Mouse (Mus musculus): ENCODE data around the gene Art5. TPM values are rescaled to one million over a fixed set of nuclear protein-coding genes. Genes with fewer than 3 reads are reported as not detected.

Art5 gene
- total RNA-seq (2021): not detected
- long read RNA-seq, experiment 1: 0 reads
- long read RNA-seq, experiment 2: 0 reads

DNA sequence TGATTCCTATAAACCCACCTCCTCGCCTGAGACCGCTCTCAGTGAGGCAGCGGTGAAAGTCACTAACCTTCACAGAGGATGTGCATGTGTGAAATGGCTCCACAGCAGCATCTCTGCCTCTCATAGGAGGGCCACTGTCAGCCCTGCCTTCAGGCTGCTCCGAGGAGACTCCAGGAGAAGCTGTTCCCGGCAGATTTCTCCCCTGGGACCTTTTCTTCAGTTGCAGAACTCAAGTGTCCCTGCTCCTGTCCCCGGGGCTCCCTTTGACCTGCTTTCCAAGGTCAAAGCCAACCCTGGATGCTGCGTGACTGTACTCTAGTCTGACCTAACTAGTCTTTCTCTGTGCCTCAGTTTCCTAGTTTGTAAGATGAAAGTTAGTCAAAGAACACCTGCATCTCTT lies at the start of gene Art5:
Gene Art5, minus strand, starts transcription at position 319 of the 400 bp plus-strand sequence.
- no peak for DNase-seq (ENCODE audit: low spot score in 2 of 2)

DNA sequence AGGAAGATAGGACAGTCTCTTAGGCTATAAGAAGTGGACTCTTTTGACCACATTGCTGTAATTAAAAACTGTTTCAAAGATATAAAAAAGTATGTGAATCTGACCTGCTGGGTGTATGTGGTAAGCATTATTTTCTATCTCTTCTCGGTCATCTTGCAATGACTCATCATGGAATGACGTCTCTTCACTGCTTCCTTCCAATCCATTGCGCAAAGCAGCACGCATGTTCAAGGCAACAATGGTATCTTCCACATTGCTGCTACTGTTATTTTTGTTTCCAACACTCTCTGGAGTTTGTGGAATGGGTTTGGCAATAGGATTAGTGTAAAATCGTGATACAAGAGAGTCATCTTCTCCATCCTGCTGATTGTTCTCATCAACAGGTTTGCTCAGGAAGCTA lies 44.4 kb upstream of the Art5 start:
- DNase-seq (ENCODE audit: low spot score in 2 of 2): no peak

DNA sequence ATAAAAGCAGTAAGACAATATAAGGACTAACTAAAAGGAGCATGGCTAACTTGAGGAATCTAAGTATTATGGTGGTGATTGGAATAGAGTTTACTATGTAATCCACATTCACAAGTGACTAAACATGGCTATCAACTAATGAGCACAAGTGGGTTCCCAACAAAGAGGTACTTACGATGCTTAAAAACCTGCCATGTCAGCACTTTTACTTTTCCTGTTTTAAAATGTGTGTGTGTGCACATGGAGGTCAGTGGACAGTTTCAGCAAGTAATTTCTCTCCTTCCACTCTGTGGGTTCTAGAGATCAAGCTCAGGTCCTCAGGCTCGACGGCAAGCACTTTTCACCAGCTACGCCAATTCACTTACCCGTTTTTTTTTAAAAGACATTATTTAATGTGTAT lies 28.6 kb upstream of the Art5 start:
- DNase-seq (ENCODE audit: low spot score in 2 of 2): no peak

DNA sequence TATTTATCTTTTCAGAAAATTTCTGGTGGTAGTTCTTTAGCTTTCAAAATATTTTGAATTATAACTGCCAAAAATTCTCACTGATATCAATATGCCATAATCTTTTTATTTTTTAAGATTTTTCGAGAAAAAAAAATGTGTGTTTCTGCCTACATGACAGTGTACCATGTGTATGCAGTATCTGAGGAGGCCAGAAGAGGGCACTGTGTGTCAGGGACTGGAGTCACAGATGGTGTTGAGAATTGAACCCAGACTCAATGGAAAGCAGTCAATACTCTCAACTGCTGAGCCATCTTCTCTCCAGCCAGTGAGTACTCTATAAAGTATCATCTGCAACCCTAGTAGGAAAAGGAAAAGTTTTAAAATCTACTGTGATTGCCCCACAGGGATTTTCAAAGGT lies 28.2 kb upstream of the Art5 start:
- peak in 1 of 2 experiments; percentile 12 for DNase-seq (ENCODE audit: low spot score in 2 of 2)

DNA sequence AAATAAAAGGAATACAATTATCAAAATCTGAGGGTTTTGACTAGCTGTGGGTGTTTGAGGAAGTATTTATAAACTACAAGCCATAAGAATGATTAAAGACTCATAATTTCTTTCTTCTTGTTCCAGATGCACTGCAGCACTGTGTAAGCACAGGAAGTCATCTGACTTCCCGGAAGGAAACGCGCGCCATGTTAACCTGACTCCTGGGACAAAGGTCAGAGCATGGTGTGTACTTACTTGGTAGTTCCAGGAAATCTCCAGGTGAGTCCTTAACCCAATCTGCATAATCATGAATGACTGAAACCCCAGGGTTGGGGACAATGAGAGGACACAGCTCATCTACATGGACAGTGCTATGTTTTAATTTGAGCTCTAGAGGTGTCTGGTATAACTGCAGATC lies 23.1 kb upstream of the Art5 start:
- DNase-seq (ENCODE audit: low spot score in 2 of 2): no peak

DNA sequence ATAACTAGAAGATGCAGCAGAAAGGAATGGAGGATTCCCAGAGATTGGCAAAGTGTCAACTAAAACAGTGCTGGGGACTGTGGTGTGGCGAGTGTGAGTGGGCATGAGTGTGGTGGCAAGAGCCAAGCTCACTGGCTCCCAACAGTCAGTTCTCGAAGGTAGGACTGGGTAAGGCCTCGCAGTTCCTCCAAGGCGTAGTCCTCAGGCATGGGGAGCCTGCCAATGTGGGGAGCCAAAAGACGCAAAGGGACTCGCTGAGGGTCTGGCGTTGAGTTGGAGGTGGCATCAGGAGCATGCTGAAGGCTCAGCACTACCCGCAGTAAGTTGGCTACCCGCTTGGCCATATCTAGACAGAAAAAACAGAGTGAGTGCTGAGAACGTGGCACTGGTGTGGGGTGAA lies 11.0 kb upstream of the Art5 start:
- no peak for DNase-seq (ENCODE audit: low spot score in 2 of 2)

DNA sequence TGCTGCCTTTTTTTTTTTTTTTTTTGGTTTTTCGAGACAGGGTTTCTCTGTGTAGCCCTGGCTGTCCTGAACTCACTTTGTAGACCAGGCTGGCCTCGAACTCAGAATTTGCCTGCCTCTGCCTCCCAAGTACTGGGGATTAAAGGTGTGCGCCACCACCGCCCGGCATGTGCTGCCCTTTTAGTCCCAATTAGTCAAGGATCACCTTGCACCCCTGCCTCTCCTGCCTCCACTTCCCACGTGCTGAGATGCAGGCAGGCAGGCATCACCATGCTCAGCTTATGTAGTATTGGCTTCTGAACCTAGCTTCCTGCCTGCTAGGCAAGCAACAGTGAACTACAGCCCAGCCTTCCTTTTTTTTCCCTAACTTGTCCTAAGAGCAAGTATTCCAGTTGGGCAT lies 8.1 kb upstream of the Art5 start:
- no peak for DNase-seq (ENCODE audit: low spot score in 2 of 2)

DNA sequence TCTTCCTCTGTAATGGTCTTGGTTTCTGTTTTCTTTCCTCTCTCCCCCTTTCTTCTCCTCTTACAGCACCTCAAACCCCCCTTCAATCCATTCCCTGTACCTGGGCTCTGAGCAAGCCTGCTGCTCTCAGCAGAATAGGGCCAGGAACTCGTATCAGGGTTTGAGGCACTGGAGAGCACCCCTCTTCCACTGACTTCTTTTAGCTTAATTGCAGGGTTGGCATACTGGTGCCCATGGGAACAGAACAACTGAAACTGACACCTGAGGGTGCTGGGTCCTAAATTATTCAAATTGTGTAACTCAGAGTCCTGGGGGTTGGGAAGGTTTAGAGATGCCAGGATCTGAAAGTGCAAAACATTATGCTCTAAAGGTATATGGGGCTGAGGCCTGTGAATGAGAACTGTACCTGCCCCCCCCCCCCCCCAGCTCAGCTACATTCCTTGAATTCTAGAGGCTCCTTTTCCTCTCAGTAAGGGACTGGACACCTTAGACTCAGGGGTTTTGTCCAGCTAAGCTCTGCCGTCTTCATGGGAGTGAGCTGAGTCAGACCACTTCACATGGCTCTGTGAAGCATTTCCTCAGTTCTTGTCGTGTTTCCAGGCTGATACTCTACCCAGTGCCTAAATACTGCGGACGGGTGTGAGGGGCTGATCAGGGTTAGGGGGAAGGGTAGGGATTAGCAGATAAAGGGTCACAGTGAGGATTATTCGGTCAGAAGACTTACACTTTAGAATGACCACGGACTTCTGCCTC lies 7.5 kb upstream of the Art5 start, which contains the start of gene Chrna10:
Gene Chrna10, minus strand, starts transcription at position 250 of the 753 bp plus-strand sequence.
- no peak for DNase-seq (ENCODE audit: low spot score in 2 of 2)

DNA sequence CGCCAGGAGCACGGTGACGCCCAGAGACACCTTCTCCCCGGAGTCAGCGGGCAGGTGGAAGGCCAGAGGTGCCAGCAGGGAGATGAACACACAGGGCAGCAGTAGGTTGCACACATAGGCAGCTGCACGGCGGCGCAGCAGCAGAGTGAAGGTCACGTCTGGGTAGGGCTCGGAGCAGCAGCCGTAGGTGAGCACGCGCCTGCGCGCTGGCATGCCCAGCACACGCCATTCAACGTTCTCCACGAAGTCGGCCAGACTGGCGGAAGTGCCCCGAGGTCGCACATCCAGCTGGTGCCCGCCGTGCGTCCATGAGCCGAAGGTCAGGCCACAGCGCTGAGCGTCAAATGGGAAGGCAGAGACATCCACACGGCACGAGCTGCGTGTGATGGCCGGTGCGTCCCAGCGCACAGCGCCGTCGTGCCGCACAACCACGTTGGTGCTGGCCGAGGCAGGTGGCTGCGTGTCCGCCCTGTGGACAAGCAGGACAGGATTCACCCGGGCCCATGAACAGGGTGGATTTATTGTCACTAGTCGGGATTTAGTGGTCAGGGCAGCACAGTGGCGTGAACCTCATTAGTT lies 4.0 kb upstream of the Art5 start:
- DNase-seq (ENCODE audit: low spot score in 2 of 2): no peak

DNA sequence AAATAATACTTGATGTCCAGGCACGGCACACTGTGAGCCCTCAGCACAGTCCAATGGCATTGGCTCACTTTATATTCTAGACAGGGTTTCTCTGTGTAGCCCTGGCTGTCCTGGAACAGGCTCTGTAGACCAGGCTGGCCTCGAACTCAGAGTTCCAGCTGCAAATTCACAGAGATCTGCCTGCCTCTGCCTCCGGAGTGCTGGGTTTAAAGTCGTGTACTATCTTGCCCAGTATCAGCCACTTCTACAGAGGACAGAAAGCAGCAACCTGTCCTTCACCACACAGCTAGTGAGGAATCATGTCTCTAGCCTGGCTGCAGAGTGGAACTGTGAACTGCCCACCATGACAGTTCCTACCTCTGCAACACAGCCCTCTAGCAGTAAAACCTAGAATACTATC lies 457 bp upstream of the Art5 start:
- no peak for DNase-seq (ENCODE audit: low spot score in 2 of 2)

DNA sequence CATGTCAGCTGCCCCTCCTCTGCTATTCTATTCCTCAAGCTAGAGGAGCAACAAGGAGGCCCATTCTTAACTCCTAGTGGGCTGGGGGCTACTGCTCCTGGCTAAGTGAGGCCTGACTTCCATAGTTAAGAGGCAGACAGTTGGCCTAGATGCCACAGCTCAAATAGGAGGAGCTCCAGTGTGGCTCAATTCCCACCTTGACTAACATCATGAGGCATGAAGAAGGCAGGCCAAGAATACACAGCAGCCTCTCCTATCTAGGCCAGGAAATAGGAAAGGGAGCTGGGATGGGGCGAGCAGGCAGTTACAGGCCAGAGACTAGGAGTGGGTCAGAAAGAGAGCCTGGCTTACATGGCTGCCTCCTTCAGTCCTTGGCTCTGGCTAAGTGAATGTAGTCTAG lies 1.1 kb downstream of the Art5 start:
- DNase-seq (ENCODE audit: low spot score in 2 of 2): no peak

DNA sequence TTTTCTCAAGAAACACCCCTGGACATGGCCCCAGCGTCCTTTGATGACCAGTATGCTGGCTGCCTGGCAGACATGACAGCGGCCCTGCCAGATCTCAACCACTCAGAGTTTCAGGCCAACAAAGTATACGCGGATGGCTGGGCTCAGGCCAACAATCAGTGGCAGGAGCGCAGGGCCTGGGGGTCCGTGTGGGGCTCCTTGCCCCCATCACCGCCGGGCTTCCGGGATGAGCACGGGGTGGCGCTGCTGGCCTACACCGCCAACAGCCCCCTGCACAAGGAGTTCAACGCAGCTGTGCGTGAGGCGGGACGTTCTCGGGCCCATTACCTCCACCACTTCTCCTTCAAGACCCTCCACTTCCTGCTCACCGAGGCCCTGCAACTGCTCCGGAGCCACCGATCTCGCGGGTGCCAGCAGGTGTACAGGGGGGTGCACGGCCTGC lies 2.6 kb downstream of the Art5 start:
- DNase-seq (ENCODE audit: low spot score in 2 of 2): no peak

DNA sequence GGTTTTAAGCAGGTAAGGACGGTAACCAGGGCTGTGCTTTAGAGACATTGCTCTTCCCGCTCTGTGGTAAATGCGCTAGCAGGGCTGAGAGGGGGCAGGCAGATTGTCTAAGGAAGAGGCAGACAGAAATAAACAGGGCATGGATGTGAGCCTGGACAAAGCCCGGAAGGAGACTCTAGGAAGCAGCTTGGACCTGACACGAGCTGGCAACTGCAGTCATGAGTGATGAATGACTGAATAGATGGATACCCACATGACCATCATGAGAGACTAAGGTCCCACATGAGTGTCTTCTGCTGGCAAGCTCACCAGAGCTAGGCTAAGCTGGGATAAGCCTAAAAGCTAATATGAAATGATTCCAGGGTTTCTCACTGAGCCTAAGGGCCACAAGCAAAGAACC lies 5.2 kb downstream of the Art5 start:
- no peak for DNase-seq (ENCODE audit: low spot score in 2 of 2)

DNA sequence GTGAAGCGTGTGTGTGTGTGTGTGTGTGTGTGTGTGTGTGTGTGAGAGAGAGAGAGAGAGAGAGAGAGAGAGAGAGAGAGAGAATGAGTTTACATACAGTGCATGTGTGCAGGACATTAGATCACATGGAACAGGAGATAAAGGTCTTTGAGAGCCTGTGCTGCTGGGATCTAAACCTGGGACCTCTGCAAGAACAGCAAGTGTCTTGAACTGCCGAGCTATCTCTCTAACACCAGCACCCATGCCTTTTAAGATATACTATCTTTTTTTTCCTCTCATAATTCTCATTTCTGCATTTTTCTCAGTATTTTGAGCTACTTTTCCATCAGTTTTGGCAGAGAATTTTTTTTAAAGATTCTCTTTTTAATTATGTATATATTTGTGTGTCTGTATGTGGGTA lies 5.7 kb downstream of the Art5 start:
- no peak for DNase-seq (ENCODE audit: low spot score in 2 of 2)

DNA sequence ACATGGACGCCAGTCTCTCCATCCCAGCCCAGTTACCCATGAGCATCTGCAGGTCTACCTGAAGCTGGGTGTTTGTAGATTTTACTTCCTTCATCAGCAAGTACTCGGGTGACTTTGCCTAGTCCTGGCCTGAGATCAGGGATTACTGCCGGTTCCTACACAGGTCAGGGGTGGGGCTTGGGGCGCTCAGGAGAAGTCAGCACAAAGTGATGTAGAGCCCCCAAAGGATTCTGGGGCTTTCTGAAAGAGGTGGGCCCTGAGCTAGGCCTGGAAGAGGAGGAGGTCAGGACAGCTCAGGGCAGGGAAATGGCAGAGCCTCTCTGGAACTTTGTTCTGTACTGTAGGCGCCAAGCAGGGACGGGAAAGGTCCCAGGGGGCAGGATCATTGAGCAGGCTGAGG lies 6.6 kb downstream of the Art5 start:
- DNase-seq (ENCODE audit: low spot score in 2 of 2): no peak

DNA sequence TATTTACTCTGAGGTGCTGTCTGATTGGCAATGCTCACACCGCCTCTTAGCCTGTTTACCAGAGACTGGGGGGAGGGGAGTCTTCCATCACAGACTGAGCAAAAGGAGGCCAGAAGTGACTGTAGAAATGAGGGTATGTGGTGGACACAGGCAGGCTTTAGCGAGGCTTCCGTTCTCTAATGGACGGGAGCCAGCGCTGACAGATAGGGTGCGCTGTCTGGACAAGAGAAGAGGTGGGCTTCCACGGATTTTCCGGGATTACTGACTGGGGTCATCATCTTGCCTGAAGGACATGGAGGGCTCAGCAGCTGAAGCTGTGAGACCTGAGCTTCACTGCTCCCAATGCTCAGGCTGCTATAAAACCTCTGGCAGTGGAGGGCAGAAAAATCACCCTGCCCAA lies 7.0 kb downstream of the Art5 start:
- no peak for DNase-seq (ENCODE audit: low spot score in 2 of 2)

DNA sequence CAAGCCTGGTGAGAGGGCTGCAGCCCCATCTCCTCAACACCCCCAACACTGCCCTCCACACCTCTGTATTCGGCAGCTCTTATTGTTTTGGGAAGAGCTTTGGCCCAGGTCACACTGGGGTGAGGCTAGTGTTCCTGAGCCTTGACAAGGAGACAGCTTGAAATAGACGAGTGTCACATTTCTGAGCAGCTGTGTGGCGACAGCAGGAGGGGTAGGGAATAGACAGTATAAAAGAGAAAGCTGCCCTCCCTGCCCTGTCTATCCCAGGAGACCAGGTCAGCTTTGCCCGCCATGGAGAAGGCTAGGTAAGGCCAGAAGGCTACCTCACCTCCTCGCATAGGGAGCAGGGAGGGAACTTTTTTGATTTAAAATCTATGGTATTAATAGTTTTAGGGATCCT lies 7.8 kb downstream of the Art5 start, which contains the start of gene Art1:
Gene Art1, plus strand, starts transcription at position 257 of the 400 bp plus-strand sequence.
- DNase-seq (ENCODE audit: low spot score in 2 of 2): no peak

DNA sequence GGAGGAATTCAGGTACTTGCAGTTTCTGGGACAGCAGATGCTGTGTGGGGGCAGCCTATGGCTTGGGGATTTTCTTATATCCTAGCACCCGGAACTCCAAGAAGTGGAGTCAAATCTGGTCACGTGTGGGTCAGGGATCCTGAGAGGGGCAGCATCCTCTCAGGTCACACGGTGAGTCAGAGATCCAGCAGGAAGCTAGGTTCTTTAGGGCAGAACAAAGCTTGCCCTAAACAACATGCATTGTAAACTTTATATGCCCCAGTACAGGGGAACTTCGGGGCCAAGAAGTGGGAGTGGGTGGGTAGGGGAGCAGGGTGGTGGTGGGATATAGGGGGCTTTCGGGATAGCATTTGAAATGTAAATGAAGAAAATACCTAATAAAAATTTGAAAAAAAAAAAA lies 8.4 kb downstream of the Art5 start:
- no peak for DNase-seq (ENCODE audit: low spot score in 2 of 2)

DNA sequence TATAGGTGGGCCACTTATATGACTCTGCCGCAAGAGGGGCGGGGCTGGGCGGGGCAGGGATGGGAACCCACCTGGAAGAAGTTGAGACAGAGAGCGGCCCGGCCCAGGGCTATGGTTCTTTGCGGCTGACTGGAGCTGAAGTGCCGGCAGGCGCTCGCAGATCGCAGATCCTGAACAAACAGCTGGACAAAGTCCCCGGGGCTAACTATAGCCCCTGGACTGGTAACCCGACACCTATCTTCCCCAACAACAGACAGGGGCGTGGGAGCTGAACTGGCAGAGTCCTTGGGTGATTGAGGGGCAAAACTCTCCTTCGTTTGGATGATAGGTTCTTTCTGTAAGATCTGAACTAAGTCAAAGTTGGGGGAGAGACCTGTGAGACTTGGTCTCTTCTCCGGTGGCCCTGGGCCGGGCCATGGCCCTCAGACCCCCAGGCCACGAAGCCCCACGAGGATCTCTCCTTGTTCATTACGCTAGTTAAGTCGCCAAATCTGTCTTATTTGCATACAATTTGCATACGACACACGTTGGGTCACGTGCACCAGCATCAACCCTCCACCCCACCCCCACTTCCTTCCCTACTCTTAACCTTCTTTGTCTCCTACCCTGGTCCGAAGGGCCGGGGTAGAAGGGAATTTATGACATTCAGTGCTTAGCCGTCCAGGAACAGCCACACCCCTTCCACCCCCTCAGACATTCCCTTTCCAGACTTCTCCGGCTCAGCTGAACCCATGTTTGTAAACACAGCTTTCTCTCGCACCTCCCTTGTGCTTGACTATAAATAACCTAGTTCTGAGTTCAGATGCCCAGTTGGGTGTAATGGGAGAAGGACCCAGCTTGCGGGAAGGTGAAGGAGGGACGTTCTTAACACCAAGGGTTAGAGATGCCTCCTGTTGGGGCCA lies 9.3 kb downstream of the Art5 start:
- no peak for DNase-seq (ENCODE audit: low spot score in 2 of 2)

DNA sequence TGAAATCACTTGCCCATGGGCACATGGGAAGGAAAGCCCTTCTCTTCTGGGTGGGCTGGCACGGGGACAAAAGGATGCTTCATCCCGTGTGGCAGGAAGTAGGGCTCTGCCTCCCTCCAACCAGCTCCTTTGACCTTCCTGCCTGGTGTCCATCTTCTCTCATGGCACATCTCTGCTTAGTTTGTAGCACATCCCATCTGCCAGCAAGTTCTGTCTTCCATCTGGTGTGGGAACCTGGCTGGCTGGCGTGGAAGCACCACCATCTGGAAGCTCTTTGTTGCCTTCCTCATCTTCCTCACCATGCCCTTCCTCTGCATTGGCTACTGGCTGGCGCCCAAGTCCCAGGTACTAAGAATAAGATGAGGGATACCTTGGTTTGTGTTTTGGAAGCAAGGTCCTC lies 22.0 kb downstream of the Art5 start:
- peak; percentile 28 to 44 for DNase-seq (ENCODE audit: low spot score in 2 of 2)

DNA sequence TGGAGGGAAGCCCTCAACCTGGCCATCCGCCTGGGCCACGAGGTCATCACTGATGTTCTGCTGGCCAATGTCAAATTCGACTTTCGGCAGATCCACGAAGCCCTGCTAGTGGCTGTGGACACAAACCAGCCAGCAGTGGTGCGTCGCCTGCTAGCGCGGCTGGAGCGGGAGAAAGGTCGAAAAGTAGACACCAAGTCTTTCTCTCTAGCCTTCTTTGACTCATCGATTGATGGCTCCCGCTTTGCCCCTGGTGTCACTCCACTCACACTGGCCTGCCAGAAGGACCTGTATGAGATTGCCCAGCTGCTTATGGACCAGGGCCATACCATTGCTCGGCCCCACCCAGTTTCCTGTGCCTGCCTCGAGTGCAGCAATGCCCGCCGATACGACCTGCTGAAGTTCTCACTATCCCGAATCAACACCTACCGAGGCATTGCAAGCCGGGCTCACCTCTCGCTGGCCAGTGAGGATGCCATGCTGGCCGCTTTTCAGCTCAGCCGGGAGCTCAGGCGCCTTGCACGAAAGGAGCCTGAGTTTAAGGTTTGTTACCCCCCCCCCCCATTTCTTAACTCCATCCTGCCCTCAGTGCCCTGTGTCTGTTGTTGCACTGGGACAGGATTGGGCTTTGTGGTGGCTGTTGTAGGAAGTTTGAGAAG lies 25.1 kb downstream of the Art5 start:
- no peak for DNase-seq (ENCODE audit: low spot score in 2 of 2)

Data from left cerebral cortex, adult 18-20 months (tissue).